Mouse (Mus musculus) testis, adult 2 months (tissue): ENCODE measurements around the gene Hmgn2.

Source experiments
- CTCF ChIP-seq: fragments of 200-500 bp; IDR thresholded peaks from 2 replicates; pipeline ENCODE4 v1.5.1; 2012; ENCODE audit warnings: low read depth, mild to moderate bottlenecking, inconsistent platforms, low read length, moderate library complexity; ENCODE audit not compliant: control insufficient read depth, insufficient read depth, insufficient replicate concordance
- POLR2A ChIP-seq: fragments of 200-500 bp; IDR thresholded peaks from 2 replicates; pipeline ENCODE4 v1.6.1; 2012; ENCODE audit warnings: low read depth, mild to moderate bottlenecking, inconsistent platforms, low read length, moderate library complexity; ENCODE audit not compliant: control insufficient read depth

DNA sequence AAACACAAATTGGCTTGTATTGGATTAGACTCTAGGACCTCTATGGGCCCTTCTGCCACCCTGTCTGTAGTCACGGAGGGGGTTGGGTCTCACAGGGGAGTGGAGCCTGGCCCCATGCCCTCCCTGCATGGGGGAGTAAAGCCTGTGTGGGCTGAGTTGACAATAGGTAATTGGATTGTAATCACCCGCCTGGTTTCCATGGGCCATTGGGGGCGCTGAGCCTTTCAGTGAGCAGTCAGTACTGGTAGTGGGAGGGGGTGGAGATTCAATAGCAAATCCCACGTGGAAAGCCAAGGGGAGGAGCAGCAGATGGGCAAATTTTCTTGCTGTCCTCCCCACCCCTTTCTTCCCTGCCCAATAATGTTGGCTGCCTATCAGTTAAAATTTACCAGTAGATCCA lies 1.7 kb upstream of the Hmgn2 start:
- TF ChIP-seq POLR2A (no peak), CTCF (no peak)
